Mouse (Mus musculus): ENCODE data around the gene Cul9.
A peak's percentile ranks its signal among the peaks of the same experiment; 100 is the strongest.
"Not testable (repeated sequence)": the region's sequence is repeated elsewhere in the genome, so short reads cannot be mapped to it uniquely, and the experiment has no call there.

Gene Cul9

GRCm38 (mm10) chr17:46503847-46504638 lies 42.1 kb downstream of the Cul9 start:
- no peak for DNase-seq (ENCODE audit: low read depth, low spot score)

GRCm38 (mm10) chr17:46502775-46503174 lies 43.4 kb downstream of the Cul9 start:
- no peak for DNase-seq (ENCODE audit: low read depth, low spot score)

- DNase-seq (ENCODE audit: low read depth, low spot score) = no peak
Observed at GRCm38 (mm10) chr17:46497956-46498355, 48.2 kb downstream of the Cul9 start.

GRCm38 (mm10) chr17:46496623-46497434 lies 49.4 kb downstream of the Cul9 start, which contains the start of gene Dnph1:
Gene Dnph1, plus strand, starts transcription at chr17:46496711.
- peak; percentile 89 for DNase-seq (ENCODE audit: low read depth, low spot score)

GRCm38 (mm10) chr17:46496081-46496480 lies 50.1 kb downstream of the Cul9 start:
- DNase-seq (ENCODE audit: low read depth, low spot score) = not testable (repeated sequence)

- peak; percentile 36 for DNase-seq (ENCODE audit: low read depth, low spot score)
Observed at GRCm38 (mm10) chr17:46495486-46495885, 50.7 kb downstream of the Cul9 start.

- DNase-seq (ENCODE audit: low read depth, low spot score) = no peak
Observed at GRCm38 (mm10) chr17:46487431-46487830, 58.8 kb downstream of the Cul9 start, which contains the start of gene Ttbk1. Gene Ttbk1, minus strand, starts transcription at chr17:46487675.

GRCm38 (mm10) chr17:46486995-46487394 lies 59.2 kb downstream of the Cul9 start:
- DNase-seq (ENCODE audit: low read depth, low spot score) = no peak

GRCm38 (mm10) chr17:46484461-46484875 lies 61.7 kb downstream of the Cul9 start:
- DNase-seq (ENCODE audit: low read depth, low spot score) = peak; percentile 58

GRCm38 (mm10) chr17:46484021-46484431 lies 62.2 kb downstream of the Cul9 start:
- DNase-seq (ENCODE audit: low read depth, low spot score) = peak; percentile 51

GRCm38 (mm10) chr17:46483561-46484001 lies 62.6 kb downstream of the Cul9 start:
- peak; percentile 54 for DNase-seq (ENCODE audit: low read depth, low spot score)

GRCm38 (mm10) chr17:46477286-46477685 lies 68.9 kb downstream of the Cul9 start:
- DNase-seq (ENCODE audit: low read depth, low spot score) = no peak

GRCm38 (mm10) chr17:46476601-46477000 lies 69.6 kb downstream of the Cul9 start:
- no peak for DNase-seq (ENCODE audit: low read depth, low spot score)

GRCm38 (mm10) chr17:46467830-46468229 lies 78.4 kb downstream of the Cul9 start:
- no peak for DNase-seq (ENCODE audit: low read depth, low spot score)

- DNase-seq (ENCODE audit: low read depth, low spot score) = no peak
Observed at GRCm38 (mm10) chr17:46462226-46462625, 84.0 kb downstream of the Cul9 start.

- no peak for DNase-seq (ENCODE audit: low read depth, low spot score)
Observed at GRCm38 (mm10) chr17:46461347-46461746, 84.8 kb downstream of the Cul9 start.

GRCm38 (mm10) chr17:46460673-46461072 lies 85.5 kb downstream of the Cul9 start:
- DNase-seq (ENCODE audit: low read depth, low spot score) = no peak

GRCm38 (mm10) chr17:46458439-46458838 lies 87.7 kb downstream of the Cul9 start:
- no peak for DNase-seq (ENCODE audit: low read depth, low spot score)

- DNase-seq (ENCODE audit: low read depth, low spot score) = peak; percentile 70
Observed at GRCm38 (mm10) chr17:46457791-46458190, 88.4 kb downstream of the Cul9 start.

GRCm38 (mm10) chr17:46455110-46455691 lies 91.0 kb downstream of the Cul9 start:
- DNase-seq (ENCODE audit: low read depth, low spot score) = no peak

- DNase-seq (ENCODE audit: low read depth, low spot score) = no peak
Observed at GRCm38 (mm10) chr17:46454539-46454938, 91.6 kb downstream of the Cul9 start.

GRCm38 (mm10) chr17:46453970-46454411 lies 92.2 kb downstream of the Cul9 start:
- DNase-seq (ENCODE audit: low read depth, low spot score) = no peak
